Mouse (Mus musculus): Measurements from ENCODE around the gene Arrb1.

The Arrb1 gene

GRCm38 (mm10) chr7:99538421-99538820 is 3.2 kb downstream of the Arrb1 start:
- DNase-seq = no peak

GRCm38 (mm10) chr7:99539201-99539891 is 4.1 kb downstream of the Arrb1 start:
- no peak for DNase-seq

GRCm38 (mm10) chr7:99540016-99540415 is 4.8 kb downstream of the Arrb1 start:
- DNase-seq = no peak

GRCm38 (mm10) chr7:99541204-99541603 is 5.9 kb downstream of the Arrb1 start:
- no peak for DNase-seq

GRCm38 (mm10) chr7:99544272-99544671 is 9.0 kb downstream of the Arrb1 start:
- DNase-seq = no peak

- no peak for DNase-seq
These were observed 10.8 kb downstream of the Arrb1 start for GRCm38 (mm10) chr7:99545885-99546745.

GRCm38 (mm10) chr7:99547584-99548487 is 12.6 kb downstream of the Arrb1 start:
- no peak for DNase-seq

DNA sequence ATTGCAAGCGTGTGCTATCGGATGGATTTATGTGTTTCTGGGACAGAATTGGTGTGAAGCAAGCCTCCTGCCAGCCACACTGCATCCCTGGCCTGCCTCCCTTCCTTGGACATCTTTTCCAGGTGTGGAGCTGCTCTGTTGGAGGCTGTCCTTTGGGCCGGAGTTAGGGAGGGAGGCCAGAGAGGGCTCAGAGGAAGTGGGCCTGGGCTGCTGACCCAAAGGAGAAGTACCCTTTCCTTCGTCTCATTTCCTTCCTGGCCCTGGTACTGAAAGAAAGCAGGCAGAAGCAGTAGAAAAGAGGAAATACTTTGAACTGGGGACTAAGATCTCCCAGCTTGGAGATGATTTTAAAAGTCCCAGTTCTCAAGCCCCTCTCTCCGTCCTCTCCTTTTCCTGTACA is 14.4 kb downstream of the Arrb1 start:
- no peak for DNase-seq

DNA sequence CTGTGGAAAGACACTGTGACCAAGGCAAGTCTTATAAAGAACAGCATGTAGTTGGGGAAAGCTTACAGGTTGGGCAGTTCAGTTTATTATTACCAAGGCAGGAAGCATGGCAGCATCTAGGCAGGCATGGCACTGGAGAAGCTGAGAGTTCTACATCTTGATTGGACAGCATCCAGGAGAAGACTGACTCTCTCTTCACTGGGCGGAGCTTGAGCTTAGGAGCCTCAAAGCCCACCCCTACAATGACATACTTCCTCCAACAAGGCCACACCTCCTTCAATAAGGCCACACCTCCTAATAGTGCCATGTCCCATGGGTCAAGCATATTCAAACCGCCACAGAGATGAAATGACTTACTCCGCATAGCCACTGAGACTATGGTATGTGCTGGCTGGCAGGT is 16.4 kb downstream of the Arrb1 start:
- DNase-seq = no peak

GRCm38 (mm10) chr7:99553222-99553884 is 18.1 kb downstream of the Arrb1 start:
- DNase-seq = no peak

GRCm38 (mm10) chr7:99553885-99554269 is 18.6 kb downstream of the Arrb1 start:
- no peak for DNase-seq

GRCm38 (mm10) chr7:99555862-99556261 is 20.6 kb downstream of the Arrb1 start:
- DNase-seq = peak; percentile 62

GRCm38 (mm10) chr7:99559091-99559490 is 23.8 kb downstream of the Arrb1 start:
- DNase-seq = no peak

- peak; percentile 48 for DNase-seq
These were observed 27.2 kb downstream of the Arrb1 start for GRCm38 (mm10) chr7:99562478-99562877.

DNA sequence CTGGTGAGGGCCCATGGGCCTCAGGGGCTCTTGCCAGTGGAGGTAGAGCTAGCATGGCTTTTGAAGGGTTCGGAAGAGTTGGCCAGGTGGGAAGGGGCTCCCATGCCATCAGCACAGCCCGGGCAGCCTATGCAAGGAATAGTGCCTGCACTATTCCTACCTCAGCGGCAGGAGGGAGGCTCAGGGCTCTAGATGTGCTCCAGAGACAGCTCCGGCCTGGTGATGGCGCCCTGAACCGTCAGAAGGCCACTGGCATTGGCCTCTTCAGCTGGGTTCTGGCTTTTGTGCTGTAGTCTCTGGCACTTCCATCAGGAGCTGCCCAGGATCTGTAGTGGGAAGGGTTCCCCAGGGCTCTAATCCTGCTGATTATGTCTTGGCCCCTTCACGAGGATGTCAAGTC is 28.0 kb downstream of the Arrb1 start:
- DNase-seq = no peak

GRCm38 (mm10) chr7:99565325-99565881 is 30.1 kb downstream of the Arrb1 start:
- no peak for DNase-seq

- no peak for DNase-seq
These were observed 35.4 kb downstream of the Arrb1 start for GRCm38 (mm10) chr7:99570680-99571079.

DNA sequence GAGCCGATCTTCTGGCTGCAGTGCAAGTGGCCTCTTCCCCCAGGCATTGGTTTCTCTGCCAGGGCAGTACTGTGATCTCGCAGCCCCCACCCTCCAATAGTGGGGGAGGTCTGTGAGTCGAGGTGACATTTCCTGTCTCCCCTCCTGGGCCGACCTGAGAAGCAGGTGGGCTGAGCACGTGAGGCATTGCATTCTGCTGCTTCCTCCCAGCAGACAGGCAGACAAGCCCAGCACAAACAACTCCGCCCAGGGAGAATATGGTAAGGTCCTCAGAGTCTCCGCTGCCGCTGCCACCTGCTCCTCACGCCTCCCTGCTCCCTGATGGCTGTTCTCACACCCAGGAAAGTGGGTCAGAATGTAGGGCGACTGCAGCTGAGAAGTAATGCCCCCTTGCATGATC is 37.7 kb downstream of the Arrb1 start:
- peak; percentile 49 for DNase-seq

GRCm38 (mm10) chr7:99573351-99573750 is 38.1 kb downstream of the Arrb1 start:
- no peak for DNase-seq

- DNase-seq = no peak
These were observed 43.0 kb downstream of the Arrb1 start for GRCm38 (mm10) chr7:99578246-99578645.

DNA sequence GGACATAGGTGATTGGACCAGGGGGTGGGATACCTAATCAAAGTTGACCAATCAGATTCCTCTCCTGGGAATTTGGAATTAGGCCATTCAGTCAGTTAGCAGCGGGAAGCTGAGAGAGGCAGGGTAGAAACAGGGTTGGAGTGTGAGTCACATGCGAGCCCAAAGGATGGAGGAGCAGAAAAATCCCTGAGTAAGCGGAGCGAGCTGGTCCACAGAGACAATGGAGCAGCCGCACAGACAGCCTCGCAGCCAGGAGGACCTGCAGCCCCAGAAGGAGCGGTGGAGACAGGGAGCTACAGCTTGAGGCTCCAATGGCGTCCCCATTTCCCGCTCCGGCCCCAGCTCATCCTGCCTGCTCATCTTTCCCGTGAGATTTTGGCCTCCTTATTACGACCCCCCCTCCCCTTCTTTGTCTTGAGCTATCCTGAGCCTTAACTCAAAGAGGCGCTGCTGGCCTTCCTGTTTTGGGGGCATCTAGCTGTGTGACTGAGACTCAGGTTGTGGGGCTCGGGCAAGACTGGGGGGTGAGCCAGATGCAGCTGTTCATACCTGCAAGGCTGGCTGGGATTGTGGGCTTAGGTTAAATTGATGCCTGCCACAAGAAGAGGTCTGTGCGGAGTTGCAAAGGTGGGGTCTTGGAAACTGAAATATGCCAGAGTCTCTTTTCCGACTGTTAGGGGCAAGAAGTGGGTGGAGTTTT is 44.4 kb downstream of the Arrb1 start:
- DNase-seq = peak; percentile 53

DNA sequence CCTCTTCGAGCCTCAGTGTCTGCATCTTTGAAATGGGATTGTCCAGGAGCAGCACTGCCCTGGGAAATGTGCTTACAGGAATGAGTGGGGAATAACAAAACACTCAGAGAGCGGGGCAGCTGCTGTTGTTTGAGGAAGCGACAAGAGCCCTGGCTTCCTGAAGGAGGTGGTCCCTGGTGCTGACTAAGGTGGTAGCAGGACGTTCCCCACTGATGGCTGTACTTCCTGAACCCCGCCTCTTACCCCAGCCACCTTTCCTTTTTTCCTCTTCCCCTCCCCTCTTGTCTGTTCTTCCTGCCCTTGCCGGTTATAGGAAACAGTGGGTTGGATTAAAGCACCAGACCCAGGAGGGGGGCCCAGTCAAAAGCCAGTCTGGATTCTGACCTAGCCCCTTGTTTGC is 45.0 kb downstream of the Arrb1 start:
- no peak for DNase-seq

Data from right cerebral cortex, postnatal 25 days (tissue).